Mouse (Mus musculus) stomach, adult 2 months (tissue): ENCODE measurements around the gene Spg11. TPM values are rescaled to one million over a fixed set of nuclear protein-coding genes. Genes with fewer than 3 reads are reported as not detected.

Experiments
- polyA plus RNA-seq: library from polyadenylated mRNA; depleted of rRNA; stranded (reverse); fragments of >200 nt; gene quantifications from 2 replicates; pipeline ENCODE4 v1.2.3, GENCODE M21; 2012; rRNA removed

Spg11 gene
- polyA plus RNA-seq: 2.6 and 3.2 TPM in 2 replicates

DNA sequence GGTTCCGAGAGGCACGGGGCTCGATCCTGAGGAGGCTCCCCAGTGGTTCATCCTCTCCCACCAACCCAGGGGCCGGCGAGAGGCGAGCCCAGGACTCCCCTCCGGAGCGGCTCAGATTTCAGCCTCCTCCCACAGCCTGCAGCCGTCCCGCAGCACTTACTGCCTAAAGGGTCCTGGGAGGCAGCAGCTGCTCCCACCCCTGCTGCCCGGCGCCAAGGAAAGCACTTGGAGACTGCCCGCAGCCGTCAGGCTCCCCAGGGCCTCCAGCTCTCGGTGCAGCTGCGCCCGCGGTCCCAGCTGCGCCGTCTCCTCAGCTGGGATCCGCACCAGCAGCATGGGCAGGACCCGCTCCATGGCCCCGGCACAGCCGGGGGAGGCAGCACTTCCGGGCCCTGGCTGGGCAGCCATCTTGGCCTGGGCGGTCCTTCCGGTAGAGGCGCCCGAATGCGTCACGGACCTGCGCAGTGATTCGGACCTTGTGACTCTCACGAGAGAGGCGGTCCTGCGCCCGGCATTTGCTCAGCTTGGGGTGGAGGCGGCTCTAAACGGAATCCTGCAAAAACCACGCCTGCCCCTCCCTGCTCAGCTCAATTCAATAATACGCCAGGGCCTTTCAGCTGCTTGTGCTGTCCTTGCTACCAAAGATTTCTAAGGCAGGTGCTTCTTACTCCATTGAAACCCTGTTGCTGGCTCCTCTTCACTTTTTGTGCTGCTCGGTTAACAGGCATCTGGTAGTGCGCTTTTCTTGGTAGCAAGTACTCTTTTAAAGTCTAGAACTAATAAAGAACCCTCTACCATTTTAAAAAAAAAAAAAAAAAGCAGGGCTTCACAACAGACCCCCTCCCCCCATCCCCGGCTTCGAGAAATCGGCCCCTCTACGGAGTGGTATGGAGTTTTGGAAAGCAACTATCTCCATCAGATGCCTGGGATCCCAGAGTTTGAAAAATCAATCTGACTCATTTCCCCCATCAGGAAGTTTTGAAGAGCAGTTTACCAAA lies at the start of gene Spg11:
Spg11 (minus strand) TSS at position 426 of the 998 bp plus-strand sequence.

GRCm38 (mm10) chr2:122160680-122161079 lies 42.5 kb upstream of the Spg11 start, which contains the start of gene Trim69:
Gene Trim69 (plus strand): TSS chr2:122160700.

GRCm38 (mm10) chr2:122147508-122148241 lies 29.5 kb upstream of the Spg11 start, which contains the start of gene B2m:
Gene B2m (plus strand): TSS chr2:122147686.

DNA sequence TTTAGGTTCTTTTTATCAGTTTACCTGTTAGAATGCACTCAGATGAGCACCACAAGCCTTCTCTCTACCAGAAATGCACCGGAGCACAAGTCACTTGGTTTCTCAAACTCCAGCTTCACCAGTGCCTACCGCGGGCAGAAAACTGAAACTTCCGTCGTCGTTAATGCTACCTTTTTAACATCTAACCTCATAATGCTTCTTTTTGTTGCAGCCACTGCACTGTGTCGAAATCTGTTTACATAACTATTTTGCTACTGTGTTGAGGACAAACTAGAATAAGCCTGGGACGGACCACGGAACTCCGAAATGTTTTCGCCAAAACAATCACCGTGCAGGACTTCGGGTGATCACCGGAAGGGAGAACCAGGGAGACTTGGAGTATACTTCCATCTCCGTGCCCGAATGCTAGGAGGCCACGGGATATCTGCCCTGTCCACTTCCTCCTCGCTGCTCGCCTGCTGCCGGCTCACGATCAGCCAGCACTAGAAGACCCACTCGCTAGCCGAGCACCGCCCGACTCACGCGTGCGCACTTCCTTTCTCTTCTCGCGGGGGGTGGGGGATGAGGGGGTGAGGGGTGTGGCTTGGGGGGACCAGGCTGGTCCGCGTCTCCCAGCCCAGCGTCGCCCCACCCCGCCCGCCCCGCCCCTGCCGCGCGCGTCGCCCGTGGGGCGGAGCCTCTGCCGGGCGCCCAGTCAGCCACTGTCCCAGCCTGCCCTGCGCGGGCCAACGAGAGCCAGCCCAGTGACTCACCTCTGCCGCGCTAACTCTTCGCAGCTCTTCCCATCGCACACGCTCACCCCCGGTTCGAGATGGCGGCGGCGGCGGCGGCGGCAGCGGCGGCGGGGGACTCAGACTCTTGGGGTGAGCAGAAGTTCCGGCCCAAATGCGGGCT lies 90.1 kb downstream of the Spg11 start, which contains the start of gene Eif3j1:
Eif3j1 (plus strand) TSS at position 685 of the 894 bp plus-strand sequence.

Other genes with a start within 250 kb of the Spg11 start
- 0.29 and 0.76 TPM in 2 replicates for gene Ctdspl2, start 162.4 kb downstream of the Spg11 start, polyA plus RNA-seq
- not detected in 2 replicates for gene Mageb3, start 162.3 kb downstream of the Spg11 start, polyA plus RNA-seq
- gene Eif3j1, start 89.8 kb downstream of the Spg11 start, polyA plus RNA-seq: 1.6 and 2.3 TPM in 2 replicates
- 116 and 155 TPM in 2 replicates for gene B2m, start 29.3 kb upstream of the Spg11 start, polyA plus RNA-seq
- not detected in 2 replicates for gene Trim69, start 42.3 kb upstream of the Spg11 start, polyA plus RNA-seq
- gene Patl2, start 67.8 kb upstream of the Spg11 start, polyA plus RNA-seq: not detected in 2 replicates
- not detected in 2 replicates for gene Terb2, start 67.9 kb upstream of the Spg11 start, polyA plus RNA-seq
- gene Sord, start 116.4 kb upstream of the Spg11 start, polyA plus RNA-seq: 3.1 and 3.2 TPM in 2 replicates
- 34.1 and 51.8 TPM in 2 replicates for gene Duox2, start 180.1 kb upstream of the Spg11 start, polyA plus RNA-seq
- gene Duoxa2, start 180.5 kb upstream of the Spg11 start, polyA plus RNA-seq: 85.7 and 252 TPM in 2 replicates
- gene Duoxa1, start 195.3 kb upstream of the Spg11 start, polyA plus RNA-seq: 7.4 and 9.4 TPM in 2 replicates
- gene Duox1, start 197.3 kb upstream of the Spg11 start, polyA plus RNA-seq: 2.9 and 5.0 TPM in 2 replicates